In the genomic region with DNA sequence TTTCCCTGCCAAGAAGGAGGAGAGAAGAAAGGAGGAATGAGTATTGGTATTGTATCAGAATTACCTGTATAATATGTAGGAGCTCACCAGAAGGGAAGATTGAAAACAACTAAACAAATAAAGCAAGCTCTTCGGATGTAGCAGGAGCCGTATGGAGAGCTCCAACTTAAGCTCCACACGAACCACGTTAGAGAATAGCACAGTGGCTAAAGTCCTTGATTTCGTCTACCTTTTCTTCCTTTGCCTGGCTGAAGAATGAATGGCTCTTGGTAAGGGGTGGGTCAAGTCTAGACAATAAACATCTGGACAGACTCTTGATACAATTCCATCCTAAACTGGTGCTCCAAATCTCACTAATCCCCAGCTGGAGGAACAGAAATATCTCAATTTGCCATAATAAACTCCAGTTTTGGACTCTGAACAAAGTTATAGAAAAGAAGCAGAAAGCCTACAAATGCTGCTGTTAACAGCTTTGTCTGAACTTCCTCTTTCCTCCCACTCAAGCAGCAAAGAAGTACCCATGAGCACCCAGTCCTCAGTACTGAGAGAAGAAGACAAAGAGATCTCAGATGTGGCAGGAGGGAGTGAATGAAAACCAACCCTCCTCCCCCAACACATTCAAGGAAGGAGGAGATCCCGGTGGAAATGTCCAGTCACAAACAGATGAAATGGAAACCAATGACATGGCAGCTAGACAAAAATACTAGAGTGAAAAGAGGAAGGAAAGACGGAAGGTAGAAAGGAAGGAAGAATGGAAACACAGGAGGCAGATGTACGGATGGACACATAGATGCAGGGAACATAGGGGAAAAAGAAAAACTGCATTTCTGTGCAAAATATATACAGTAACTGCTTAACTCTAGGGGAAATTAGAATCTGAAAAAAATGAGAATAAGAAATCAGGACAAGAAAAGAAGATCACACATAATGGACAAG, we compare ENCODE assay signal across 27 mouse cellular contexts. TPM values are rescaled to one million over a fixed set of nuclear protein-coding genes. Genes with fewer than 3 reads are reported as not detected.
DNase-seq lines count a peak whose midpoint lies in the region; ATAC-seq and TF ChIP-seq lines count a peak whose summit lies in the region.
"Had no signal": no experiment of that assay in that cellular context is flagged by ENCODE, and none has a peak within 500 bp of the region (broad histone marks: within the 10 kb centered on the region; RNA-seq: fewer than 3 reads in every experiment).

No protein-coding gene starts in this region.

- no peaks in the 10 kb centered on the region for H3K9me3 ChIP-seq in MEL (replicated peaks; ENCODE audit: insufficient read depth, low read length)
- H3K9me3 ChIP-seq in stomach, postnatal 0 days (ENCODE audit: control insufficient read depth, low read length) = no peaks in the 10 kb centered on the region
- no peaks in the 10 kb centered on the region for H3K9me3 ChIP-seq in hindbrain, embryonic 12.5 days (replicated peaks)
- H3K9me3 ChIP-seq: embryonic facial prominence, embryonic 15.5 days; forebrain, embryonic 15.5 days; heart, embryonic 13.5 days; hindbrain, embryonic 13.5 days; limb, embryonic 10.5 days; midbrain, embryonic 12.5 days; neural tube, embryonic 12.5 days had no signal

- peaks cover 0 to 10% of the 10 kb centered on the region in 2 experiments; a peak in 2 of 4 replicates for H3K36me3 ChIP-seq in MEL (ENCODE audit: control insufficient read depth in 1 of 2, insufficient read depth in 2 of 2, low read length in 2 of 2)
- H3K36me3 ChIP-seq in stomach, postnatal 0 days (ENCODE audit: control insufficient read depth, insufficient read depth, low read length) = no peaks in the 10 kb centered on the region; the same call in 1 of the 2 replicates
- no peaks in the 10 kb centered on the region for H3K36me3 ChIP-seq in hindbrain, embryonic 12.5 days
- H3K36me3 ChIP-seq: embryonic facial prominence, embryonic 15.5 days; forebrain, embryonic 15.5 days; hindbrain, embryonic 13.5 days; limb, embryonic 10.5 days; midbrain, embryonic 12.5 days; neural tube, embryonic 12.5 days had no signal

- peak in 1 of 2 experiments; percentile 68; a peak in 2 of 4 replicates for TF ChIP-seq EP300 in MEL (IDR thresholded peaks at IDR 0.05; ENCODE audit: low read depth in 1 of 2, low read length in 2 of 2)
- TF ChIP-seq EP300 in stomach, postnatal 0 days (optimal IDR thresholded peaks at IDR 0.05) = no peak

- H3K27ac ChIP-seq in MEL (ENCODE audit: control insufficient read depth, low read depth, low read length) = peak overlapping the region; percentile 71
- H3K27ac ChIP-seq in stomach, postnatal 0 days (replicated peaks) = no peak overlapping the region
- no peak overlapping the region for H3K27ac ChIP-seq in hindbrain, embryonic 12.5 days
- H3K27ac ChIP-seq: embryonic facial prominence, embryonic 15.5 days; forebrain, embryonic 15.5 days; heart, embryonic 13.5 days; hindbrain, embryonic 13.5 days; limb, embryonic 10.5 days; midbrain, embryonic 12.5 days; neural tube, embryonic 12.5 days had no signal

- peaks cover 0 to 9% of the 10 kb centered on the region in 2 experiments; a peak in 2 of 4 replicates for H3K4me1 ChIP-seq in MEL (ENCODE audit: control insufficient read depth in 1 of 2, insufficient read depth in 2 of 2, low read length in 2 of 2)
- H3K4me1 ChIP-seq in stomach, postnatal 0 days (replicated peaks; ENCODE audit: control insufficient read depth, insufficient read depth) = no peaks in the 10 kb centered on the region
- no peaks in the 10 kb centered on the region for H3K4me1 ChIP-seq in hindbrain, embryonic 12.5 days
- H3K4me1 ChIP-seq: embryonic facial prominence, embryonic 15.5 days; forebrain, embryonic 15.5 days; hindbrain, embryonic 13.5 days; limb, embryonic 10.5 days; midbrain, embryonic 12.5 days; neural tube, embryonic 12.5 days had no signal

- no peaks in the 10 kb centered on the region for H3K79me2 ChIP-seq in MEL (ENCODE audit: control insufficient read depth, insufficient read depth, low read length, poor library complexity)

- TF ChIP-seq POLR2A in MEL (IDR thresholded peaks at IDR 0.05; ENCODE audit: control insufficient read depth in 1 of 2, insufficient read depth in 1 of 2, low read depth in 1 of 2, low read length in 2 of 2, poor library complexity in 1 of 2) = peak in 1 of 2 experiments; percentile 52; a peak in 1 of 4 replicates

- DNase-seq in spleen, postnatal 36 days (ENCODE audit: low spot score in 2 of 2) = peak; percentile 48 to 51
- DNase-seq in spleen, postnatal 10 days (ENCODE audit: low spot score in 2 of 2) = no peak
- peak; percentile 85 for DNase-seq in MEL (ENCODE audit: low read depth, low spot score)
- no peak for DNase-seq in stomach, postnatal 0 days (ENCODE audit: low spot score)
- DNase-seq in kidney, adult 9 months = no peak
- DNase-seq: adrenal gland, adult 8-10 months; cerebellum, adult 8-10 months; cerebellum, postnatal 36 days; gastrocnemius, postnatal 10 days; heart, adult 18-20 months; heart, postnatal 14 days; kidney, adult 2 months; kidney, postnatal 10 days; thymus, postnatal 14 days had no signal

- peak overlapping the region; percentile 57 for H3K9ac ChIP-seq in MEL (ENCODE audit: control insufficient read depth, low read depth, low read length, poor library complexity, severe bottlenecking)
- no peak overlapping the region for H3K9ac ChIP-seq in stomach, postnatal 0 days (ENCODE audit: low read length)
- H3K9ac ChIP-seq in hindbrain, embryonic 12.5 days = no peak overlapping the region
- H3K9ac ChIP-seq: embryonic facial prominence, embryonic 15.5 days; forebrain, embryonic 15.5 days; heart, embryonic 13.5 days; hindbrain, embryonic 13.5 days; midbrain, embryonic 12.5 days; neural tube, embryonic 12.5 days had no signal

- no peak for TF ChIP-seq RAD21 in MEL (IDR thresholded peaks at IDR 0.05; ENCODE audit: low read depth, low read length)

- H3K27me3 ChIP-seq in MEL (ENCODE audit: control insufficient read depth in 1 of 2, insufficient read depth in 2 of 2, low read length in 2 of 2) = no peaks in the 10 kb centered on the region
- H3K27me3 ChIP-seq in stomach, postnatal 0 days (ENCODE audit: control insufficient read depth, insufficient read depth, low read length) = no peaks in the 10 kb centered on the region
- no peaks in the 10 kb centered on the region for H3K27me3 ChIP-seq in hindbrain, embryonic 12.5 days
- H3K27me3 ChIP-seq: embryonic facial prominence, embryonic 15.5 days; forebrain, embryonic 15.5 days; heart, embryonic 13.5 days; hindbrain, embryonic 13.5 days; midbrain, embryonic 12.5 days; neural tube, embryonic 12.5 days had no signal

- peak; percentile 77 for ATAC-seq in megakaryocyte, adult 5-6 weeks (ENCODE audit: poor library complexity, severe bottlenecking)
- no peak for ATAC-seq in stomach, postnatal 0 days (ENCODE audit: low FRiP score, low TSS enrichment)
- no peak for ATAC-seq in hindbrain, embryonic 12.5 days (ENCODE audit: low FRiP score)
- ATAC-seq: activated CD4-positive, CD25-positive, alpha-beta regulatory T cell, adult 4 months; forebrain, embryonic 15.5 days; inflammation-experienced regulatory T-cells, adult 6 months; lung, postnatal 0 days had no signal

- TF ChIP-seq CTCF in MEL (IDR thresholded peaks at IDR 0.05 in 2 of 3, conservative IDR thresholded peaks at IDR 0.05 in 1 of 3; ENCODE audit: control insufficient read depth in 1 of 3, insufficient read depth in 1 of 3, low read depth in 2 of 3, low read length in 3 of 3, poor library complexity in 1 of 3, severe bottlenecking in 1 of 3) = no peak
- no peak for TF ChIP-seq CTCF in stomach, postnatal 0 days (IDR thresholded peaks at IDR 0.05; ENCODE audit: low read depth)

- H3K4me3 ChIP-seq in MEL (ENCODE audit: control insufficient read depth in 1 of 2, insufficient read depth in 1 of 2, low read depth in 2 of 2, low read length in 2 of 2) = peak overlapping the region; percentile 41 to 63
- H3K4me3 ChIP-seq in stomach, postnatal 0 days (ENCODE audit: low read depth, low read length) = no peak overlapping the region
- no peak overlapping the region for H3K4me3 ChIP-seq in hindbrain, embryonic 12.5 days
- H3K4me3 ChIP-seq: embryonic facial prominence, embryonic 15.5 days; forebrain, embryonic 15.5 days; heart, embryonic 13.5 days; hindbrain, embryonic 13.5 days; limb, embryonic 10.5 days; midbrain, embryonic 12.5 days; neural tube, embryonic 12.5 days had no signal

- no peak overlapping the region for H3K4me2 ChIP-seq in stomach, postnatal 0 days (replicated peaks; ENCODE audit: low read depth)
- H3K4me2 ChIP-seq in hindbrain, embryonic 12.5 days (replicated peaks) = no peak overlapping the region
- H3K4me2 ChIP-seq: embryonic facial prominence, embryonic 15.5 days; forebrain, embryonic 15.5 days; heart, embryonic 13.5 days; hindbrain, embryonic 13.5 days; midbrain, embryonic 12.5 days; neural tube, embryonic 12.5 days had no signal

- 56% methylated on average over 8 of the region's 8 CpGs for WGBS in stomach, postnatal 0 days
- WGBS in hindbrain, embryonic 12.5 days = 84% methylated on average over 8 of the region's 8 CpGs

TF ChIP-seq in MEL, 35 proteins besides CTCF, POLR2A, EP300 and RAD21 (continues in another document):
- TF ChIP-seq HCFC1 (IDR thresholded peaks at IDR 0.05; ENCODE audit: low read depth, low read length) (peak; percentile 49; the same call in 1 of the 2 replicates), MAFK (IDR thresholded peaks at IDR 0.05; ENCODE audit: borderline replicate concordance, low read depth, low read length) (no peak), POLR2AphosphoS5 (IDR thresholded peaks at IDR 0.05; ENCODE audit: borderline replicate concordance, low read depth, low read length) (no peak), MYB (IDR thresholded peaks at IDR 0.05; ENCODE audit: low read depth, low read length) (no peak), GATA1 (IDR thresholded peaks at IDR 0.05; ENCODE audit: low read depth, low read length) (no peak), MAZ (IDR thresholded peaks at IDR 0.05; ENCODE audit: low read depth, low read length) (no peak), TBP (IDR thresholded peaks at IDR 0.05; ENCODE audit: low read depth, low read length) (peak; percentile 59), ZC3H11A (IDR thresholded peaks at IDR 0.05; ENCODE audit: low read depth, low read length) (no peak), SIN3A (IDR thresholded peaks at IDR 0.05; ENCODE audit: low read length) (peak; percentile 61), MAX (IDR thresholded peaks at IDR 0.05; ENCODE audit: low read length) (no peak), NELFE (IDR thresholded peaks at IDR 0.05; ENCODE audit: low read depth, low read length) (peak; percentile 49), MYC (IDR thresholded peaks at IDR 0.05; ENCODE audit: low read depth, low read length) (0 out of 2 replicates have a peak, but pooled peaks have one; percentile 42), ZNF384 (IDR thresholded peaks at IDR 0.05; ENCODE audit: low read depth, low read length) (no peak)

RNA-seq across cellular contexts. Expression of a gene that starts 45.4 kb away (rescaled TPM):
- not detected in 2 replicates for total RNA-seq in MEL (2012; rRNA removed)
- not detected for polyA plus RNA-seq in MEL (2012; ENCODE audit: insufficient read depth in 1 of 2, insufficient read length in 2 of 2, low read depth in 1 of 2, low replicate concordance in 2 of 2, missing spikeins in 1 of 2)
- 1.1 and 1.2 TPM in 2 replicates for total RNA-seq in megakaryocyte, adult 5-6 weeks (2015)
- 0.92 and 0.98 TPM in 2 replicates for total RNA-seq in megakaryocyte, adult 5-6 weeks (2017)
- 9.2 and 11.5 TPM in 2 replicates for polyA plus RNA-seq in stomach, postnatal 0 days (2015; fragmentation: Nextera tagmentation; extraction: Ambion mirVana)
- polyA plus RNA-seq in hindbrain, embryonic 12.5 days (2016; fragmentation: Nextera tagmentation; extraction: Ambion mirVana) = 4.7 and 5.3 TPM in 2 replicates
- total RNA-seq: ES-E14 had no signal
- polyA plus RNA-seq: activated CD4-positive, CD25-positive, alpha-beta regulatory T cell, adult 4 months; inflammation-experienced regulatory T-cells, adult 6 months had no signal

Comparison
In these comparisons a context has a peak if more than half of its experiments do, and no peak if none do; other contexts are left out.
1. DNase-seq: peak in spleen, postnatal 36 days (2 of 2) and MEL (single experiment); none in spleen, postnatal 10 days (0 of 2), stomach, postnatal 0 days (single experiment) and kidney, adult 9 months (single experiment).
2. H3K4me3 ChIP-seq: peak in MEL (2 of 2); none in stomach, postnatal 0 days (single experiment) and hindbrain, embryonic 12.5 days (single experiment).